Mouse (Mus musculus) cerebellum, adult 9-11 months (tissue): Measurements from ENCODE around the gene Slc22a28.
"Not testable (repeated sequence)": the region's sequence is repeated elsewhere in the genome, so short reads cannot be mapped to it uniquely, and the experiment has no call there.

ENCODE experiments used
- DNase-seq: peaks from one replicate; pipeline ENCODE4 v3.0.0; 2022

Slc22a28 gene

GRCm38 (mm10) chr19:8131881-8132280, at the start of gene Slc22a28:
TSS of gene Slc22a28 (minus strand) at chr19:8131982.
- DNase-seq = not testable (repeated sequence)

DNA sequence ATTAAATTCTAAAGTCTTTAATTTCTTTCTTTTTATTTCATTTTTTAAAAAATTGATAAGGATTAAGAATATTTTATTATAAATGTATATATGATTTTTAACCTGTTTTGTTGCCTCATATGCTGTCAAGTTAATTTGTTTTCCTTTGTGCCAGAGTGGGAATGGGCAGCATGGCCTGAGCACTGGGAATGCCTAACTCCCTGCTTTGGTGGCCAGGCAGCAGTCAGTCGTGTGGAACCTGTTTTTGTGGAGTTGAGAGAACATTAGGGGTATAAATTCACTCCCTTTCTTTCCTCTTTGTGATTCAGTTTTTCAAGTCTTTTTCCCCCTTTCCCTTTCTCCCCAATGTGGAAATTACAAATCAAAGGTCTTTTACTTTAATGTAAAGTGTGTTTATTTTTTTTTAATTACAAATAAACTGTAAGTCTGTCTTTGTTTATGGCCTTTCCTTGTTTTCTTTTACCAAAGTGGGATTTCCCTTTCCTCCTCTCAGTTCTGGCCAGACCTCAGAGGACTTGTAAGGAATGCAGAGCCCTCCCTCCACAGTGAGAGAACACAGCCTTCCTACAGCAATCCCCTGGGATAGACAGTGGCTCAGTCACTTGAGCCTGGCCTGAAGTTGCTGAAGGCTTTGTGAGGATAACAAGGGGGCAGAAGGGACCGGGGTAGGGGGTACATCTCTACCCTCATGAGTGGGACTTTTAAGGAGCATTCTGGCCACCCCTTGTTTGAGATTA, 17.2 kb upstream of the Slc22a28 start:
- DNase-seq = no peak

- DNase-seq = not testable (repeated sequence)
These were observed 10.9 kb upstream of the Slc22a28 start for GRCm38 (mm10) chr19:8142716-8143115.

DNA sequence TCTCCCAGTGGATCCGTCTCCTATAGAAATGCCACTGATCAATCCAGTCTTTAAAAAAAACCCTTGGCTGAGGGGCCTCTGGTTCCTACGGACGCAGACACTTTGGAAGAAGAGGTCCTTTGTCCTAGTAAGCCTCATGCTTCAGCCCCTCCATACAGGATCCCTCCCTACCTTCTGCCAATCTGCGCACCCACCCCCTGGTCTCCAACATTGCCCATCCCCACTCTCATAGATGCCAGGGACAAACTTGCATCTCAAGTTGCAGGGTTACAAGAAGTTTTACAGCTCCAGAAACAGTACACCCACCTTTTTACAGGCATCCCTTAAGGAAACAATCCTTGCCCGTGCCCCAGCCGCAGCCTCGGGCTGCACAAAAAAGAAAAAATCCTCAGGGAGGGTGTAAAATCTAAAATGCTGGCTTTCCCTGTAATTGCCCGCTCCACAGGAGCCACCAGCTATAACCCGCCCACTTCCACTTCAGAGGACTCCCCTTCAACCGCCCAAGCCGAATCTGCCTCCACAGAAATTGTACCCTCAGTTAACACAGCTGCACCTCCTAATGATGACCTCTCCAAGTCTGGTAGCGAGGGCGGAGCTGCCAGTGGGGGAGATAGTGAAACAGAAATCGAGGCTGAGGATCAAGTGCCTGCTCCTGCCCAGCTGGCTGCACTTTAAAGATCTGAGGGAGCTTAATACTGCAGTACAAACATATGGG, 2.5 kb upstream of the Slc22a28 start:
- not testable (repeated sequence) for DNase-seq

DNA sequence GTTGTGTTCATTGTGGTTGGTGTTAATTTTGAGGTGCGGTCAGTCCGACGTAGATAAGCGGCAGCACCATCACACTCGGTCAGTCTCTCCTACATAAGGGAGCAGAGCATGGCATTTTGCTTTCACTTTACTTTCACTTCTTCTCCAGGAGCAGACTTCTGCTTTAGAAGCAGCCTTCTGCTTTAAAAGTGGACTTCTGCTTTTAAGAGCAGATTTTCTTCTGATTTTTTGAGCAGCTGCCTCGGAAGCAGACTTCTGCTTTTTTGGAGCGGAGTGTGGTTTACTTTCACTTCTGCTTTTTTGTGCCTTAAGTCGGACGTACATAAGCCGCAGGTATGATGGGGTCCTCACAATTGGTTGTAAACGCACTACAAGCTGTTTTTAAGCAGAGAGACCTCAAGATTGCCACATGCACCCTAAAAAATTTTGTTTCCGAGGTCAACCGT, 111.9 kb downstream of the Slc22a28 start:
- DNase-seq = no peak

- not testable (repeated sequence) for DNase-seq
These were observed 112.4 kb downstream of the Slc22a28 start for GRCm38 (mm10) chr19:8019329-8019851.

DNA sequence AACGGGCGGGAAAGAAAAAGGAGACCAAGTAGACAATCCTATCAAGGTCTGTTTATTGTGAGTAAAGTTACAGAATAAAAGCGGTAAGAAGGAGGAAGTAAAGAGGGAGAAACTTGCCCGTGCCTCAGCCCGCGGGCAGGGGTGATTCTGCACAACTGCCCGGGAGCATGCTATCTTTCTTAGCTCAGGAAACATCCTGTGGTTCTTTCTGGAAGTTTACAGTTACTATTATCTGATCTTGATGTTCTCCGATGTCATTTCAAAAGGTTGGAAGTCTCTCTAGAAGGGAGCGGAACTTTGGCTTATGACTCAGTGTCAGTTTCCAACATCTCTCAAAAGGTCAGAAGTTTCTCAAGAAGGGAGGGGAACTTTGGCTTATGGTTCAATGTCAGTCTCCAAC, 113.2 kb downstream of the Slc22a28 start:
- not testable (repeated sequence) for DNase-seq
